Mouse (Mus musculus): ENCODE data around the gene Timm8b.
"Not testable (repeated sequence)": the region's sequence is repeated elsewhere in the genome, so short reads cannot be mapped to it uniquely, and the experiment has no call there.

Gene Timm8b

DNA sequence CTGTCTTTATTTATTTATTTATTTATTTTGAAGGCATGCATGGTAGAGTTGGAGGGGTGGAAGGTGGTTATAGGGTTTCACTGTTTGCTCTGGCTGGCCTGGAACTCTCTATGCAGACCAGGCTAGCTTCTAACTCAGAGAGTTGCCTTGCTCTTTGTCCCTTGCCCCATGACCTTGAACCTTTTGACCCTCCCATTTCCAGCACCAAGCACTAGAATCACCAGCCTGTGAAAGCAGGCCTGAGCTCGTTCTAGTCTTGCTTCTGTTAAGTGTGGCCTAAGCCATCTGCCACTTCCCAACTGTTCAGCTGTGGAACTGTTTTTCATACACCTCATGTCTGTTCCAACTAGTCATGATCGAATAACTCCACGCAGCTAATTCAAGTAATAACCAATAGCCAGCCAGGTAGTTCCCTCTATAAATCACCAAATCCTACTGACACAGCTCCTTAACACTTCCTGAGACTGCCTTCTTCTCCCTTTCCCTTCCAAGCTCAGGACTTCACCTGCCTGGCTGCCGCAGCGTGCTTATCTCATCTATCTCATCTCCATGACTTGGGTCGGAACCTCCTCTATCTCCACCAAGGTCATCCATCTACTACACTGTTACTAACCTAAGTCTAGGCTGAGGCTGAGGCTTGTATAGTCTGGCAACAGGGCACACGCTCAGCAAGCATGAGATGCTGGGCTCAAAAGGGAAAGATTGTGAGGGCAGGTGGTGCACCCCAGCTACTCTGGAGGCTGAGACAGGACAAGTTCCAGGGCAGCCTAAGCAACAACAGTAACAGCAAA, 1.5 kb upstream of the Timm8b start:
- DNase-seq (ENCODE audit: low spot score in 2 of 2) = no peak

DNA sequence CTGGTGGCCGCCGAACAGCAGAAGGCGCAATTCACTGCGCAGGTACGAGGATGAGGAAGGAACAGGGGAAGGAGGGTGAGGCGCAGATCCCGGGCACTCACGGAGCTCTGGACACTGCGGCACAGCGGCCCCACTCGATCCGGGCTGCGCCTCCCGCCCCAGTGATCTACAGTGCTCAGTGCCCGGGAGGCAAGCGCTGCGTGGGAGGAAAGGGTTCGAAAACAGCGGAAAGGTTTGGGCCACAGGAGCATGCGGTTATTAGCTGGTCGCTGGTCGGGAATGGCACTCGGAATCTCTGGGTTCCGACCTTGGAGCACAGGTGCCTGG, 251 bp downstream of the Timm8b start:
- DNase-seq (ENCODE audit: low spot score in 2 of 2) = no peak

DNA sequence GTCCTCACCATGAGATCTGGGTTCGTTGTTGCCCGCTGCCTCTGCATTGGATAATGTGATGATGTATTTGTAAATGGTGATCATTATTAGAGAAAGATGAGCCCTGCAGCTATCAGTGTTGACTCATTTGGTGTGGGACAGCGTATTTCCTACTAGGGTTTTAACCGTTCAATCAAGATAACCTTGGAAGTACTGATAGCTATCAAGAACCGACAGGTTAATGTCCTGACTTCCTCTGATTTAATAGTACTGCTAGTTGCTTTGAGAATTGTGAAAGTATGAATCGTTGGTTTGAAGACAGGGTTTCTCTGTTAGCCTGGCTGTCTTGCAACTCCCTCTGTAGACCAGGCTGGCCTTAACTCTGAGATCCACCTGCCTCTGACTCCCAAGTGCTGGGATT, 628 bp downstream of the Timm8b start:
- DNase-seq (ENCODE audit: low spot score in 2 of 2) = no peak

DNA sequence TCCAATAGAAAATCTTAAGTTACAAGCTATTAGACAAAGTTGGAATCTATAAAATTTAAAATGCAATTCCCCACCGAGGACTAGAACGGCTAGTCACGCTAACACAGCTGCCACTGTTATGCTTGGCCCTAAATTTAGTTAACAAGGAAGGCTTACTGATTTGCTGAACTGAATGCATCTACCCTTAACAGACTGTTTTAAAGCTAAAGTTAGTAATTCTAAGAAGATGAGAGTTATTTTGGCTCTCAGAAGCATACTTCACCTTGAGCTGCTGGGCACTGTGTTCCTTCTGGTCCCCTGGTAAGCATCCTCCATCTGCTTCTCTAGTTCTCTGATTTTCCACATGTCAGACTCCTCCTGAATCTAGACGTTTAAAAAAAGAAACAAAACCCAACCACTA, 8.4 kb downstream of the Timm8b start:
- peak in 1 of 2 experiments; percentile 48 for DNase-seq (ENCODE audit: low spot score in 2 of 2)

DNA sequence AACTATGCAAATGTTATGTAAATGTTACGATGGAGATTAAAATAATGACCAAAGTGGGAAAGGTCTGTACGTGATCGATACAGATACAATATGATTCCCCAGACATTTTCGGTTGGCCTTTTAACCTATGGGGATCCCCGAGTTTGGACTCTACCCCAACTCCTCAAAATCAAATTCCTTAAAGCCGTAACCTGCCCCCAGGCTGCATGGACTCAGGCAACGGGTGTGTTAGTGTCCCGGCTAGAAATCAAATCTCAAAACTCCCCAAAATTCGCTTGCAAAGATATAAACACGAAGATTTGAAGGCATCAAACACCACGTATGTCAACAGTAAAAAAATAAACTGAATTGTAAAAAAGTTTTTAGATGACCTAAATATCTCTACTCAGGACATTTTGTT, 12.5 kb downstream of the Timm8b start:
- DNase-seq (ENCODE audit: low spot score in 2 of 2) = no peak

DNA sequence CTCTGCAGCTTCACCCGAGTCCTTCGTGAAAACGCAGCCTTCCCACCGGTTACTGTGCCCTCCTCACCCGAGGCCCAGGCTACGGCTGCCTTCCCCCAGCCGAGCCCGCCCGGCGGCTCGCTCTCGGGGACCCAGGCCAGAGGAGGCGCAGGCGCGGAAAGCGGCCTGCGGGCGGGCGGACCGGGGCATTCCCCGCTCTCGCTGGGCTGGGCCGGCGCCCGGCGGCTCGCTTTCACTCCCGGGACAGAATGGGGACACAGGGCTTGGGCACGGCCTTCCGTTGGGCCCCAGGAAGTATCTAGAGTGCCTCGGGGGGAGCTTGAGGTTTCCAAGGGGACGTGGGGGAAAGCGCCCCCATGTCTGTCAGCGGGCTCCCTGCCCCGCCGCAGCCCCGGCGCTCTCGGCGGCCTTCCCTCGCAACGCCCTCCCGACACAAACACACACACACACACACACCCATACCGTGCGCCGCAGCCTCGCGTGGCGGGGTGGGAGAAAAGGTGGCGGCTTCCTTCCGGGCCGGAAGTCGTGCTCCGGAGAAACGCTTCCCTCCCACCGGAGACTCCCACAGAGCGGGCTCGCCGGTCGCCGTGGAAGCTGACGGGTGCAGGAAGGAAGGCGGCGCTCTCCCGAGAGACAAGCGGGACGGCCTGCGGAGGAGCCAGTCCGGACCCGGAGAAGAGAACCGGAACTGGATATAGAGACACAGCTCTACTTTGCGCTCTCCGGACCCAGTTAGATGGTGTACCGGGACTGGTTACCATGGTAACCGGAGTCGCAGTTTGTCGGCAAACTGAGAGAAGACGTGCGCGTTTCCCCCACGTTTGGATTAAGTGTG, 13.3 kb downstream of the Timm8b start, which contains the start of the genes Pih1d2 and Nkapd1:
TSS of gene Pih1d2 (plus strand) at position 556 of the 838 bp plus-strand sequence.
TSS of gene Nkapd1 (minus strand) at position 699 of the 838 bp plus-strand sequence.
- peak; percentile 88 to 94 for DNase-seq (ENCODE audit: low spot score in 2 of 2)

DNA sequence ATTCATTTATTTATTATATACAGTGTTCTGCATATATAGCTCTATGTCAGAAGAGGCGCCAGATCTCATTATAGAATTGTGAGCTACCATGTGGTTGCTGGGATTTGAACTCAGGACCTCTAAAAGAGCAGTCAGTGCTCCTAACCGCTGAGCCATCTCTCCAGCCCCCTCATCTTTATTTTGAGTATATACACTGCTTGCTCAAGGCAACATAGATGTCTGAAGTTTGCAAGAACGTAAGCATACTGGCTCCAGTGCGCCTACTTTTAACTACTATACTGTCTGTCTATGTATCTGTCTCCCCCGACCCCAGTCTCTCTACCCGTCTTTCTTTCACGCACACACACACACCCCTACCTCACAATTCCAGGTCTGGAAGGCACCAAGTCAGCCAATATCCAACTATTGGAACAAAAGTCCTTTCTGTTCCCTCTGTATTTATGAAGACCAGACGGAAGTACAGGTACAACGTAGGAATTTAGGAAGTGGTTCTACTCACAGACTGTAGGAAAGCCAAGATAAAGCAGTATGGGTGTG, 14.2 kb downstream of the Timm8b start:
- no peak for DNase-seq (ENCODE audit: low spot score in 2 of 2)

DNA sequence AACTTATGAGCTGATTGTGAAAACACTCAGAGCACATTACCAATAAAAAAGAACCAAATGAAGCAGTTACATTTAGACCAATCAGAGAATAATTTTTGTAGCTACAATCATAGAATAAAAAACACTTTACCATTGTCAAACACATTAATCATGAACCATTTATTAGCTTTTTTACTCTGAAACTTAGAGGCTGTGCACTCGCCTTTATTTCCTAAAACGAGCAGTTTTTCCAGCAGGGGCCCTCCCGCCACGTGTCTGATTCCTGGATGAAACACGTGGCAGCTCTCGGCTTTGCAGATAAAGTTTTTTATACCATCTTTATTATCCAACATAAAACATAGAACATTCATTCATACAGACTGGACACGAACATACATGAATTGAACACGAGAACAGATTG, 27.2 kb downstream of the Timm8b start:
- DNase-seq (ENCODE audit: low spot score in 2 of 2) = not testable (repeated sequence)

DNA sequence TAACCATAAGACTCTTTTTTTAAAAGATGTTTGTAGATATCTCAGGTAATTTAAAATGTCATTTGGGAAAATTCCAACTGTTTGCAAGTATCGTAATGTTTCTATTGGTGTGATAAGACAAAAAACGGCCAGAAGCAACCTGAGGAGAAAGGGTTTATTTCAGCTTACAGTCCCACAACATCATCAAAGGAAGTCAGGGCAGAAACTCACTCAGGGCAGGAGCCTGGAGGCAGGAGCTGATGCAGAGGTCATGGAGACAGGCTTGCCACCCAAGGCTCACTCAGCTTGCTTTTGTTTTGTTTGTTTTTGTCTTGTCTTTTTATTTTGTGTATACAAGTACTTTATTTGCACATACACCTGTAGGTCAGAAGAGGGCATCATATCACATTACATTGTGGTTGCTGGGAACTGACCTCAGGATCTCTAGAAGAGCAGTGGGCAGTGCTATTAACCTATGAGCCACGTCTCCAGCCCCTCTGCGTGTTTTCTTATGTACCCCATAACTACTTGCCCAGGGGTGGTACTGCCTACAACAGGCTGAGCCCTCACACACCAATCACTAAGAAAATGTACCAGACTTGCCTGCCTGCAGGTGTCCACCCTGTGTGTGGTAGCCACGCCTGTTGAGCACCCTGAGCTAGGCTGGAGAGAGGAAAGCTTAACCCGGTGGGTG, 28.4 kb downstream of the Timm8b start:
- DNase-seq (ENCODE audit: low spot score in 2 of 2) = no peak

DNA sequence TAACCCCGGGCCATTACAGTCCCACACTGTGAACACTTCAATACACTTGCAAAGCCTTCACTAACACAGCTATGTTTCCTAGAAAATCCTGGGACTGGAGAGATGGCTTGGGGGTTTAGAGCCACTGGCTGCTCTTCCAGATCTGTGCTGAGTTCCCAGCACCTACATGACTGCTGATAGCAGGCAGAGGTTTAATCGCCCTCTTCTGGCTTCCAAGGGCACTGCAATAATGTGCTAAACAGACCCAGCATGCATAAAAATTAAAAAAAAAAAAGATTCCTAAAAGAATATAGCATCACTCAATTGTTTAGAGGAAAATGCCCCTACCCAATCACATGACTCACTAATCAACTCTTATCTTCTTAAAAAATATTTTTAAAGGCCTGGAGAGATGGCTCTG, 29.3 kb downstream of the Timm8b start:
- no peak for DNase-seq (ENCODE audit: low spot score in 2 of 2)

DNA sequence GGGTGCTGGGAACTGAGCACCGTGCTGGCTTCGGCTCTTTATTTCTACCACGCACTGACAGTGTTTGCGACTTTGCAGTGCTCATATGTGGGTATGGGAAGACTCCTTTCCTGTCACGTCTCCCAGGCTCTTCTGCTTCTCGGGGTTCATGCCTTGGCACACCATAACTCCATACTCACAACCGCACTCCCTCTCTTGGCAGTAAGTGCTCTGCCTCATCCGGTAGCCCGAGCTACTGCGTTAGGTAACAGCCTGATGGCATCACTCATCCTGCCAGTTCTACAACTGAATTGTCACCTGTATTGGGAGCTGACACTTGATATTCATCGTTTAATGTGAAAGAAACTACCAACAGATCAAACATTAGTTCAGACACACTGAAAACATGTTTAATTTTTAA, 30.6 kb downstream of the Timm8b start:
- DNase-seq (ENCODE audit: low spot score in 2 of 2) = no peak

DNA sequence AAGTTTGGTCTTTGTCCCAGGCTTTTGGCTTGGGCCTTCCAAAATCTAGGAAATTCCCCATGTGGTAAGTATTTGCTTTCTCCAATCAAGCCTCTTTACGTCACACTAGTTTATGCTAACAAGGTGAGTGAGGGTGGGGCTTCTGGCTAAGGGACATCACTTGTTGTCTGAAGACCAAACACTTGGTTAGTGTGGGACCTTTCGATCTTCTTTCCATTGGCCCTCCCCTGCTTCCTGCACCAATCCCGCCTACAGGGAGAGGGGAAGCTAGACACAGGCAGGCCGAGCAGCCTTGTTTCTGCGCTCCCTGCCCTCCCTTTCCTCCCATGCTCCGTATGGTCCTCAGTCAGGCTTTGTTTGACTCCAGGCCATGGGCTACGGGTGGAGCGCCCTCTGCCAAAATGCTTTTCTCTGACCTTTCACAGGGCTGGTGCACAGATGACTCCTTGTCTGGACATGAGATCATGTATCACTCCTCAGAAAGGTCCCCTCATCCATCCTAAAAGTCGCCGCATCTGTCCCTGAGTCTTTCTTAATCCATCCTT, 43.2 kb downstream of the Timm8b start:
- no peak for DNase-seq (ENCODE audit: low spot score in 2 of 2)

DNA sequence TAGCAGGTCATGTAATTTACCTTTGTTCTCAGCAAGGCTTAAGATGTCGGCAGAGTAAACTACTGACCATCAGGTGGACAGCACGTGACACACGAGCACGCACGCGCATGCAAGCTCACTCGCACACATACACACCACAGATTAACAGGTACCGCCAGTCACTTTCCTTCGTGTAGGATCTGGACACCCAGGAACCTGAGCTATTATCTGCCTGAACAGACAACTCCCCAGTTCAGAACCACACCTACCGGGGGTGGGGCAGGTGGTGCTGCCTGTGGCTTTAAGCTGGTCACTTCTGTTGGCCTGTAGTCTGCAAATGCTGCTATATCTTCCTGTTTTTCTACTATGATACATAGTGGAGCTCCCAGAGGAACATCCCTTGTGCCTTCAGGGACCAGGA, 46.8 kb downstream of the Timm8b start:
- DNase-seq (ENCODE audit: low spot score in 2 of 2) = no peak

All from frontal cortex, postnatal 36 days (tissue).